Mouse (Mus musculus) E14TG2a.4 (cell line): Measurements from ENCODE around the gene Ctsz.

Source experiments
- CTCF ChIP-seq: conservative IDR thresholded peaks from 2 replicates; pipeline ENCODE4 v1.5.1; 2014; ENCODE audit warnings: low read length
- NANOG ChIP-seq: IDR thresholded peaks from 2 replicates; pipeline ENCODE4 v1.6.1; 2014; ENCODE audit warnings: borderline replicate concordance, low read length, mixed read lengths
- POU5F1 ChIP-seq: IDR thresholded peaks from 2 replicates; pipeline ENCODE4 v1.6.1; 2014; ENCODE audit warnings: low read length, borderline replicate concordance

DNA sequence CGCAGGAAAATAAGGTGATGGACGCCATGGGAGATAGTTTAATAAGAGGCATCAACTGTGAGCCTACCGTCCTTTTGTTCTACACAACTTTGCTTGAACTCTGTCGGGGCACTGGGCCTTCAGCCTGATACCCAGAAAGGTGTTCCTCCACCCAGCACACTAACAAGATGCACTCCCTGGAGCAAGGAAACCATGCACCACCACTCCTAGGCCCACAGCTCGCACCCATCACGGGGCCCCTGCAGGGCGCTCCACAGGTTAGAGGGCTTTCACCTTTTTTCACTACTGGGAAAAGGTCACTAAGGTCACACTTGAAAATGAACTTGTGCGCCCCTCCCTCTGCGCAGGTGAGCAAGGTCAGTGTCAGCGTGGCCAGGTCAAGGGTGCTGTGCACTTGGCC, 24.5 kb upstream of the Ctsz start:
- TF ChIP-seq CTCF: no peak
- TF ChIP-seq POU5F1: no peak
- TF ChIP-seq NANOG: no peak
